Mouse (Mus musculus): ENCODE measurements around the gene Cubn.

DNA sequence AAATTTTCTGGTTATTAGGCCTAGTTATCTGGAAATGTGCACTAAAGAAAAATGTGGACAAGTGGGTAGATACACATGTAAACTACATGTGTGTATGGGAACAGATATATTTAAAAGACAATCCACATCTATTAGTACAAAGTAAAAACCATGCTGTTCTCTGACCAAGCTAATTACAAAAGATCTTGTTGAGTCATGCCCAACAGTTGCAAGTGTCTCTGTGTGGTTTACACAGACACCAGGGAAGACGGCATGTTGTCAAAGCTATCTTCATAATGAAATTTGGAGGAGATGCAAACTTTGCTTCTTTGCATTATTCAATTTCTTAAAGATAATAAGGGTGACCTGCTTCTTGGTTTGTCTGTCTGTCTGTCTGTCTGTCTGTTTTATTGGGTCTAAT, 48.2 kb upstream of the Cubn start:
- no peak for TF ChIP-seq POLR2A (IDR thresholded peaks at IDR 0.05; ENCODE audit: control insufficient read depth in 1 of 2, insufficient read depth in 1 of 2, low read depth in 1 of 2, low read length in 2 of 2, poor library complexity in 1 of 2)
- no peak for TF ChIP-seq CTCF (IDR thresholded peaks at IDR 0.05 in 2 of 3, conservative IDR thresholded peaks at IDR 0.05 in 1 of 3; ENCODE audit: control insufficient read depth in 1 of 3, insufficient read depth in 1 of 3, low read depth in 2 of 3, low read length in 3 of 3, poor library complexity in 1 of 3, severe bottlenecking in 1 of 3)
- TF ChIP-seq USF1 (IDR thresholded peaks at IDR 0.05; ENCODE audit: low read depth, low read length) = no peak
- TF ChIP-seq ZKSCAN1 (IDR thresholded peaks at IDR 0.05; ENCODE audit: low read depth, low read length) = no peak
- TF ChIP-seq POLR2AphosphoS2 (IDR thresholded peaks at IDR 0.05; ENCODE audit: low read length) = no peak
